Mouse (Mus musculus) ES-Bruce4 (cell line): ENCODE data around the gene Arhgap35. TPM values are rescaled to one million over a fixed set of nuclear protein-coding genes. Genes with fewer than 3 reads are reported as not detected.

Source experiments
- H3K27ac ChIP-seq: 2 replicates; pipeline ENCODE4 v1.5.1; 2012; ENCODE audit warnings: low read length, inconsistent platforms; ENCODE audit not compliant: insufficient read depth
- H3K27me3 ChIP-seq: 2 replicates; pipeline ENCODE4 v1.6.1; 2012; ENCODE audit warnings: mild to moderate bottlenecking, low read length, inconsistent platforms; ENCODE audit not compliant: control insufficient read depth, poor library complexity, insufficient read depth, severe bottlenecking
- H3K36me3 ChIP-seq: 2 replicates; pipeline ENCODE4 v1.6.1; 2012; ENCODE audit warnings: inconsistent platforms, mild to moderate bottlenecking, low read length, moderate library complexity; ENCODE audit not compliant: control insufficient read depth, poor library complexity, insufficient read depth, severe bottlenecking
- H3K4me1 ChIP-seq: one replicate; pipeline ENCODE4 v1.8.1; 2011; ENCODE audit warnings: low read length; ENCODE audit not compliant: control insufficient read depth, insufficient read depth
- H3K4me3 ChIP-seq: 2 replicates; pipeline ENCODE4 v1.5.1; 2011; ENCODE audit warnings: low read depth, mild to moderate bottlenecking, low read length
- H3K9ac ChIP-seq: 2 replicates; pipeline ENCODE4 v1.6.1; 2012; ENCODE audit warnings: low read depth, mild to moderate bottlenecking, inconsistent platforms; ENCODE audit not compliant: poor library complexity, severe bottlenecking
- H3K9me3 ChIP-seq: replicated peaks from 2 replicates; pipeline ENCODE4 v1.6.1; 2012; ENCODE audit warnings: mild to moderate bottlenecking, low read length, inconsistent platforms; ENCODE audit not compliant: control insufficient read depth, poor library complexity, insufficient read depth, severe bottlenecking
- CTCF ChIP-seq: IDR thresholded peaks from one replicate; pipeline ENCODE4 v1.8.1; 2011; ENCODE audit warnings: low read depth, low read length
- EP300 ChIP-seq: IDR thresholded peaks from 2 replicates; pipeline ENCODE4 v1.6.1; 2011; ENCODE audit warnings: low read depth, low read length; ENCODE audit not compliant: insufficient read depth
- POLR2A ChIP-seq: IDR thresholded peaks from one replicate; pipeline ENCODE4 v1.8.1; 2011; ENCODE audit warnings: low read length; ENCODE audit not compliant: insufficient read depth
- polyA plus RNA-seq: library from polyadenylated mRNA; stranded (reverse); fragments of >200 nt; gene quantifications from 2 replicates; pipeline ENCODE4 v1.2.4, GENCODE M21; 2011; ENCODE audit warnings: low read depth; ENCODE audit not compliant: missing spikeins, insufficient read depth, insufficient read length

Arhgap35 gene
- polyA plus RNA-seq, 1 experiment, result 48.5 TPM

DNA sequence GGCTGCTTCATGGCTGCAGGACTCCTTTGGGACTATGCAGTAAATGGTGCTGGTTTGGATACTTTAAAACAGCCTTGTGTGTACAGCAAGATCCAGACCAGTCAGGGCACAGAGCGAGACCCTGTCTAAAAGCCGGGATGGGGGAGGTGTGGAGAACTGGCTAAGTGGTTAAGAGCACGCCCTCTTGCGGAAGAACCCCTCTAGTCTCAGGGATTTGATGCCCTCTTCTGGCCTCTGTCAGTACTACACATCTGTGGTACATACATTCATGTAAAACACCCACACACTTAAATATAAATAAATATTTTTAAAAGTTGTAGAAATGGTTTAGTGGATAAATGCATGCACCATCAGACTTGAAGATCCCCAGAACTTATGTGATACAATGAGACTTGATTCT is 148.2 kb downstream of the Arhgap35 start:
- no peaks in the 10 kb centered on the region for H3K4me1 ChIP-seq
- no peaks in the 10 kb centered on the region for H3K27me3 ChIP-seq
- no peaks in the 10 kb centered on the region for H3K36me3 ChIP-seq
- no peaks in the 10 kb centered on the region for H3K9me3 ChIP-seq
- no peak overlapping the region for H3K9ac ChIP-seq
- peak; percentile 85 for TF ChIP-seq CTCF
- no peak for TF ChIP-seq POLR2A
- no peak for TF ChIP-seq EP300
- H3K4me3 ChIP-seq, result no peak overlapping the region
- no peak overlapping the region for H3K27ac ChIP-seq

- no peaks in the 10 kb centered on the region for H3K27me3 ChIP-seq
- no peak overlapping the region for H3K4me3 ChIP-seq
- no peak overlapping the region for H3K9ac ChIP-seq
- H3K4me1 ChIP-seq, result no peaks in the 10 kb centered on the region
- H3K9me3 ChIP-seq, result no peaks in the 10 kb centered on the region
- TF ChIP-seq EP300, result no peak
- no peak overlapping the region for H3K27ac ChIP-seq
- H3K36me3 ChIP-seq, result no peaks in the 10 kb centered on the region
These were observed 149.2 kb downstream of the Arhgap35 start for GRCm38 (mm10) chr7:16465568-16465967.

- H3K9ac ChIP-seq, result no peak overlapping the region
- H3K27ac ChIP-seq, result no peak overlapping the region
- no peaks in the 10 kb centered on the region for H3K36me3 ChIP-seq
- no peak overlapping the region for H3K4me3 ChIP-seq
- TF ChIP-seq EP300 (no peak), CTCF (peak; percentile 95)
- no peaks in the 10 kb centered on the region for H3K4me1 ChIP-seq
- no peaks in the 10 kb centered on the region for H3K27me3 ChIP-seq
- H3K9me3 ChIP-seq, result no peaks in the 10 kb centered on the region
These were observed 149.6 kb downstream of the Arhgap35 start for GRCm38 (mm10) chr7:16465160-16465559.

DNA sequence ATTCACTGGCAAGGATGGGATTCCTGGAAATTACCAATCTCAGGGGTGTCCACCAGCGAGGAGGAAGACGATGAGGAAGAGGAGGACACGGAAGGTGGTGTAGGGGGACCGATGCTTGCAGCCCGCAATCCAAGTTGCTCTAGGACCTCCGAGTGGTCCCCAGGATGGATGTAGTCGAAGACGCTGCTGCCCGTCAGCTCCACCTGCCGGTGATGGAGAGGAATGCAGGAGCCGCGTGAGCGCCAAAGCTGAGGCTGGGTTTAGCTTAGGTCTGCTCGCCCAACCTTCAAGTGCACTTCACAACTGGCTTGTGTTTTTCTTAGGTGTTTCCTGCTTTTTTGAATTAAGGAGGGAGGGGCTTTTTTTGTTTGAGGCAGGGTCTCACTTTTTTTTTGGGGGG is 151.6 kb downstream of the Arhgap35 start:
- Histone ChIP-seq H3K36me3 (no peaks in the 10 kb centered on the region), H3K9me3 (no peaks in the 10 kb centered on the region), H3K4me3 (no peak overlapping the region), H3K27me3 (no peaks in the 10 kb centered on the region), H3K9ac (no peak overlapping the region), H3K27ac (no peak overlapping the region), H3K4me1 (no peaks in the 10 kb centered on the region)
- no peak for TF ChIP-seq POLR2A
- TF ChIP-seq CTCF, result peak; percentile 95

DNA sequence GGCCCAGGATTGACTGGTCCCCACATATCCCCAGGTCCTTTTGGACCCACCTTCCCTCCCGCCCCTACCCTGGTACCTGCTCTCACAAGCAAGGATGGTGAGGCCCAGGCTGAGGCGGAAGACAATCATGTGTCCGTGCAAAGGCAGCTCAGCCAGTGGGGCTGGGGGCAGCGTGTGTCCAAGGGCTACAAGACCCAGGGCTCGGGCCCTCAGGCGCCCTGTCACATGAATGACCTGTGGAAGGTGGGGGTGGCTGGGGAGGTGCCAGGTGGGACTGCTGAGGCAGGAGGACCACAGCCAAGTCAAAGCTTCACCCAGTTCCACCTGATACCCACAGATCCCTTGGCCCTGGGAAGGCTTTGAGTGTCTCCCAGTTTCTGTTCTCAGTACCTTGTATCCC is 153.1 kb downstream of the Arhgap35 start:
- Histone ChIP-seq H3K4me3 (0 out of 2 replicates have a peak overlapping the region, but pooled peaks have one; percentile 11), H3K4me1 (no peaks in the 10 kb centered on the region), H3K9ac (no peak overlapping the region), H3K27ac (no peak overlapping the region), H3K9me3 (no peaks in the 10 kb centered on the region), H3K27me3 (no peaks in the 10 kb centered on the region), H3K36me3 (no peaks in the 10 kb centered on the region)
- no peak for TF ChIP-seq POLR2A

GRCm38 (mm10) chr7:16461151-16461550 is 153.6 kb downstream of the Arhgap35 start:
- Histone ChIP-seq H3K36me3 (no peaks in the 10 kb centered on the region), H3K27ac (no peak overlapping the region), H3K4me3 (no peak overlapping the region), H3K9me3 (no peaks in the 10 kb centered on the region), H3K27me3 (no peaks in the 10 kb centered on the region), H3K9ac (no peak overlapping the region), H3K4me1 (no peaks in the 10 kb centered on the region)
- no peak for TF ChIP-seq CTCF

GRCm38 (mm10) chr7:16460566-16460965 is 154.2 kb downstream of the Arhgap35 start:
- H3K27ac ChIP-seq, result no peak overlapping the region
- H3K27me3 ChIP-seq, result no peaks in the 10 kb centered on the region
- H3K4me1 ChIP-seq, result no peaks in the 10 kb centered on the region
- H3K36me3 ChIP-seq, result no peaks in the 10 kb centered on the region
- no peak overlapping the region for H3K9ac ChIP-seq
- no peak for TF ChIP-seq POLR2A
- no peak for TF ChIP-seq CTCF
- TF ChIP-seq EP300, result no peak
- H3K4me3 ChIP-seq, result no peak overlapping the region
- H3K9me3 ChIP-seq, result no peaks in the 10 kb centered on the region
